Mouse (Mus musculus): Measurements from ENCODE around the gene Papolb.

The Papolb gene

DNA sequence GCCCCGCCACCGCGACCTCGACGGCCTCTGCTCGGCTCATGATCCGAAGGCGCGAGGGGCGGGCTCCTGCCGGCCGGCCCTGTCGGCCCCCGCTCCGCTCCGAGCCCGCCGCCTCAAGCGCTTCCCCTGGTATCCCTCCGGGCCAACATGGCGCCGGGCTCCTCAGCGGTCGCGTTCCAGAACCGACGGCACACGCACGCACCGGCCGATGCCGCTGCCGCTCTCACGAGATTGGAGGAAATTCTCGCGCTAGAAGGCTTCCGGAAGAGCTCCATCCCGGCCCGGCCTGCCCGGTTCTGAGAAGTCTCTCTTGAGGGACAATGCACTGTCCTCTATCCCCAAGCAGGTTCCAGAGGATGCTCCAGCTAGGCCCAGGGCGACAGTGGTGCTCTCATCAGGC, at the start of gene Papolb:
Papolb (minus strand) TSS at position 162 of the 400 bp plus-strand sequence.
- in situ Hi-C loops (cut with MboI, MseI), result no loop called here

DNA sequence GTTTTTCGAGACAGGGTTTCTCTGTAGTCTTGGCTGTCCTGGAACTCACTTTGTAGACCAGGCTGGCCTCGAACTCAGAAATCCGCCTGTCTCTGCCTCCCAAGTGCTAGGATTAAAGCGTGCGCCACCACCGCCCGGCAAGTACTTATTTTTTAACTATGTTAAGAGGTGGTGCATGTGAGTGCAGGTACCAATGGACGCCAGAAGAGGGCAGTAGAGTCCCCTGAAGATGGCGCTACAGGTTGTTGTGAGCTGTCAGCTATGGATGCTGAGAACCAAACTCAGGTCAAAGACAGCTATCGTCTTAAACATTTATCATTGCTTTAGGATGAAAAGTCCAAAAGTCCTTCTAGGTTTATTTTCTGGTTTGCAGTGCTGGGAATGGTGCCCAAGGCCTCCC, 48.3 kb upstream of the Papolb start:
- in situ Hi-C loops (cut with MboI, MseI), result loop anchor here in 1 of 2 experiments (5.0 kb wide), 1 partner anchor 139 kb away; no protein-coding TSS in a partner anchor

DNA sequence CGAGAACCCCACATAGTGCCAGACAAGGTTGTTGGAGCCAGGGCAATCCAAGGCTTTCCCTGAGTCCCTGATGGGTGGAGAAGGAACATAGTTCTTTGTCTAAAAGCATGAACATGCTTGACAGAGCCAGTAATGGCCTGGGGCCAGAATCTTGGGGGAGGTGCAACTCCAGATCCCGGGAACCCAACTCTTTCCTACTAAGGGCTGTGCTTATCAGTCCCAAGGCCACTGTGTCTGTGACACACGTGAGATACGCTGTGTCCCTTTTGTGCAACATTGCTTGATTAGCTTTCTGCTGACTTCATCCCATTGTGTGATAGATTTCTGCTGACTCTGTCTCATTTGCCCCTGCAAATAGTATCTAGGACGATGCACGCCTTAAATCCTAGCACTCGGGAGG, 47.0 kb upstream of the Papolb start:
- in situ Hi-C loops (cut with MboI, MseI), result loop anchor here in 1 of 2 experiments (5.0 kb wide), 1 partner anchor 140 kb away; no protein-coding TSS in a partner anchor

DNA sequence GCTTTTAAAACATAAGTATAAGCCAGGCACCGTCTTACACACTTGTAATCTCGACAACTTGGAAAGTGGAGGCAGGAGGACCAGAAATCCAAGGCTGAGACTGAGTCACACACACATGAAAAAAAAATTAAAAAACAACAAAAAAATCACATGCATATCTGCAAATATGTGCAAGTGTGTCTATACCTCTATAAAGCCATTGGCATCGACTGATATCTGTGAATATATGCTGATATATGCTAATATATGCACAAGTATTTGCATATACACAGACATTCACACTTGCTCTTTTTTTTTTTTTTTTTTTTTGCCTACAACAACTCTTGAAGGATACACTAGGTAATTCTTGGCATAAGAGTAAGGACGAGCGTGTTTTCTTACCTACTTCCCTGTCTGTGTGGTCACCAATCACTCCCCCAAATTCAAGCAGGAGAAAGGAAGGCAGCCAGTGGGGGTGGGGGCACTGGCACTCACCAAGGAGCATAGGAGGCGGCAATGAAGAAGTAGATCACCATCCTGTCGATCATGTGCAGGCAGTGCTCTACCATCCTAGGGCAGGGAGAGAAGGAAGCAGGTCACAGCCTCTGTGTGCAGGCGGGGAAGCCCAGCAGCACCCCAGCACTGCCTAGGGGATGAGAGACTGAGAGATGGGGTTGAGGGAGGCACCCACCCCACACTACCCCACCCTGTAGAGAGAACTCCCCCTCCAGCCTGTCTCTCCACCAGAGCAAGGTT, 44.6 kb upstream of the Papolb start:
- in situ Hi-C loops (cut with MboI, MseI), result loop anchor here in 1 of 2 experiments (5.0 kb wide), 1 partner anchor 143 kb away; no protein-coding TSS in a partner anchor

DNA sequence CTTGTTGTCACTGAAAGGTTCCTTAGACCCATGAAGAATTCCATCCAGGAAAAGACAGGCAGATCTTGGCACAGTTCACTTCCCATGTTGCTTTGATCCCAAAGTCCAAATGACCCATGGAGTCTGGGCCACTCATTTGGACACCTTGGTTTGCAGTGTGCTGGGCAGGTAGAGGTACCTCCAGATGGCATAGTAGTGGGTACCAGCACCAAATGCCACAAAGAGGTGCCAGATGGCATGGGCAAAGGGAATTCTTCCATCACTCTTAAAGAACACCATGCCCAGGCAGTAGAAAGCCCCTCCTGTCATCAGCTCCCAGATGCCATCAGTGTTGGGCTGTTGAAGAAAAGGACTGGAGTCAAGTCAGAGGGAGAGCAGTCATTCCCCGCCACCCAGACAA, 34.7 kb upstream of the Papolb start:
- in situ Hi-C loops (cut with MboI, MseI), result no loop called here

DNA sequence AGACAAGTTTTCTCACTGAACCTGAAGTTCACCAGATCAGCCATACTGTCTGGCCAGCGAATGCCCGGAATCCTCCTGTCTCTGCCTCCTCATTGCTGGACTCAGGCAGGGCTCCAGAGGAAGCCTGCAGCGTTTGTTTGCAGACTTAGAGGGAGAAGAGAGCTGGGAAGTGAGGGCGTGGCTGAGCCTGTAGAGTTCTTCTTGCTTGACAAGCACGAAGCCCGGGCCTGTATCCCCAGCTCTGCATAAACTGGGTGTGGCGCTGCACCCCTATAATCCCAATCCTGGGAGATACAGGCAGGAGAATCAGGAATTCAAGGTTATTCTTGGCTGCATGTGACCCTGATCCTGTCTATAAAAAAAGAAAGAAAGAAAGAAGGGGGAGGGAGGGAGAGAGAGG, 30.4 kb upstream of the Papolb start:
- in situ Hi-C loops (cut with MboI, MseI), result no loop called here

DNA sequence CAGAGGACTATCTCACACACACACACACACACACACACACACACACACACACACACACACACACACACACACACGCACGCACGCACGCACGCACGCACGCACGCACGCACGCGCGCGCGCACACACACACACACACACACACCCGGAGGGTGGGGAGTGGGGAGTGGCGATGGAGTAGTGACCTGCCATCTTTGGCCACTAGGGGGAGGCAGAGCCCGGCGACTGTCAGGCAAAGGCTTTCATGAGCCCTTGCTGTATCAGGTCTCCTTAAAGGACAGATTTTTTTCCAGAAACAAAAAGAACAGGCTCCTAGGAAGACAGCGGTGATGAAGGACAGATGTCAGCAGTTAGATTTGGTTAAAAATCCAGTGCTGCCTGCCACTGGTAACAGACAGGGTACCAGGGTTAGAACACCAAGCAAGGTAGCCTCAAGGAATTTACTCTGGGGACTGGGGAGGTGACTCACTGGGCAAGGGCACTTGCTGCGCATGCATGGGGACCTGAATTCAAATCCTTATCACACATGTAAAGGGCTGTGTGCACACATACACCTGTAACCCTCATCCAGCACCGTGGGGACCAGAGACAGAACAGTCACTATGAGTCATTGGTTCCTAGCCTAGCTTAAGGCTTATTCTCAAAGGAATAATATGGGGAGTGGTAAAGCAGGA, 27.7 kb upstream of the Papolb start:
- in situ Hi-C loops (cut with MboI, MseI), result loop anchor here in 1 of 2 experiments (10.0 kb wide), 1 partner anchor 157 kb away; no protein-coding TSS in a partner anchor

DNA sequence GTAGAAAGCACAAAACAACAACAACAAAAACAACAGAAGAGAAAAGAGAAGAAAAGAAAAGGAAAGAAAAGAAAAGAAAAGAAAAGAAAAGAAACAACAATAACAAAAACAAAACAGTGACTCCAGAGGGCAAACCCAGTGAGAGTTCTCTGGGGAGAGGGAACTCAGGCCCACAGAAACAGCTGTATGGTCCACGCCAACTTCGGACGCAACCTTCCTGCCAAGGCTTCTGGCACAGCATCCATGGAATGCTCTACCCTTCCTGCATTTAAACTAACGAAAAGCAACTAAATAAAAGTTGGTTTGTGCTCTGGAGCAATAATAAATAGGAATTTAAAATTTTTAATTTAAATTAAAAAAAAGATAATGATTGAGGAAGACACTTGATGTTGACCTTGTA, 26.8 kb upstream of the Papolb start:
- in situ Hi-C loops (cut with MboI, MseI), result loop anchor here in 1 of 2 experiments (10.0 kb wide), 1 partner anchor 158 kb away; no protein-coding TSS in a partner anchor

DNA sequence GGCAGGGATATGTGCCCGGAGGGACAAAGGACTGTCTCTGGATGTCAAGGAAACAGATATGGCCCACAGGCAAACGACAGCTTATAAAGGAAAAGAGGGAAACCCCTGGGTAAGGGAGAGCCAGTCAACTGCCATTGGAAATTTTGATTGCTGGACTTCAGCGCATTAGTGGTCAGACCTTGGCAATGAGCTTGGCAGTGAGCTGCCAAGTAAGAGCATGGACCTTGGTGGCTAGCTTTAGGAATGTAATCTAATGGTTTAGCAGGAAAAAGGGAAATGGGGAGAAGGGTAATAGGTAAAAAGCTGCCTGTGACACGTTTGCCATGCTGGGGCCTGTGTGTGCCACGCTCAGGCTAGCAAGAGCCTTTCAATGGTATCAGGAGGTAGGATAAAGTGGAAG, 26.0 kb upstream of the Papolb start:
- in situ Hi-C loops (cut with MboI, MseI), result loop anchor here in 1 of 2 experiments (10.0 kb wide), 1 partner anchor 159 kb away; no protein-coding TSS in a partner anchor

DNA sequence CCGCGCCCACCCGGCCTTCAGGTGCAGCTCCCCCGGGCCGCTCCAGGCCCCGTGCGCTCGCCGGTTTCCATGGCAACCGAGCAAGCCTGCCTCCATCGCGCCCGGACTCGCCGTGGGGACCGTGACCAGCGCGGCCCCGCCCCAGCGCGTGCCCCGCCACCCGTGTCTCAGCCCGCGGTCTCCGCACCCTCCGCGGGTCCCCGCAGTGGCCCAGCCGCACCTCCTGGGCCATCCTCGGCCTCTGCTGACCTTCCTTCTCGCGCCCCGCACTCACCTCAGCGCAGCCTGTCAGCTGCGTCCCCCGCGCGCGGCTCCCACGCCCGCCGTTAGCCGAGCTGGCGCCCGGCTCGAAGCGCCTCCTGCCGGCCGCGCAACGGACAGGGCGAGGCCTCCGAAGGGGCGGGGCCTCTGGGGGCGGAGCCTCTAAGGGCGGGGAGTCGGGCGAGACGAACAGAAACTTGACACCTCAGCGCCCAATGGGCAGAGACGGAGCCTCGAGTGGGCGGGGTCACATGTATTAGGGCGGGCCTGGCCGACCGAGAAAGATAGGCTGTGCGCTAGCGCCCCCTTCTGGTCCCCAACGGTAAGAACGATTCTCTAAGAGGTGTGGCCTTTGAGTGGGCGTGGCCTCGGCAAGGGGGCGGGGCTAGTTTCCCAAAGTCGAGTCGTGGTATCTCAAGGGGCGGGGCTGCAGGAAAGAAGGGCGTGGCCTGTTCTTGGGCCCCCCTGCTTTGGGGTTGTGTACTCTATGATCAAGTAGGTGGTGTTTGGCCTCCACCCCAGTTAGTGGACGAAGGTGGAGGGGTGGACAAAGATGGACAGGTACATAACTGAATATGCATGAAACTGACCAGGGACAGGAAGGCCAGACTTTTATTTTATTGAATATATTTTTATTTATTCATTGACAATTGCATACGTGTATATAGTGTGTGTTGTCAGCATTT, 21.1 kb upstream of the Papolb start, which contains the start of gene Radil:
Radil (minus strand) TSS at position 393 of the 947 bp plus-strand sequence.
- in situ Hi-C loops (cut with MboI, MseI), result loop anchor here in 1 of 2 experiments (5.0 to 10.0 kb wide), 2 partner anchors 69 to 164 kb away; no protein-coding TSS in a partner anchor

DNA sequence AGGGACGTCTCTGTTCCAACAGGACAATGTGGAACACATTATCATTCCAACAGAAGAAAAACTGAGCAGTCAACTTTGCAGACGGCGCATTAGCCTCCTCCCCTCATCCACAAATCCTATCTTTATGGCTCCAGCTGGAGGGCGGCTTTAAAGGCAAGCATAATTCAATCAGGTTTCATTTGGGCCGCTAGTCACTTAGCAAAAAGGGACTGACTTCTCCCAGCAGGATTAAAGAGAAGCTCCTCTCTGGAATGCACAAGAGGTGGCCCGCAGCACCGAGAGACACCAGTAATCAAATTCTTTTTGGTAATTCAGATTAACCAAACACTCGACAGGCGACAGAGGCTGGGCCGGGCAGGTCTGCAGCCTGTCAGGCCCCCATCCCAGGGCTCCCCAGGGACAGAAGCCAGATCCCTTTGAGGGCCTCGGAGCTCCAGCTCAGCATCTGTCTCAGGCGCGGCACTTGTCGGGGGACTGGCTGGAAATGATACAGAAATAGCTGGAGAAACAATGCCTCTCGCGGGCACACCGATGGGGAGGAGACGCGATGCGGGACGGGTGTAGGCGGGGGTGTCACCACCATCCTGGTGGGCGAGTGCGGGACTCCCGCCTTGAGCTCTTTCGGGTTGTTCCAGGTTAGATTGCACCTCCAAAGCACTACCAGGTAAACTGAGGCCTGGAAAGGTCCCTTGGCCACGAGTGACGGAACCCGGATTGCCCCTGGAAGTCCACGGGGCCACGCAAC, 20.3 kb upstream of the Papolb start:
- in situ Hi-C loops (cut with MboI, MseI), result loop anchor here in 1 of 2 experiments (5.0 to 10.0 kb wide), 2 partner anchors 68 to 165 kb away; no protein-coding TSS in a partner anchor

DNA sequence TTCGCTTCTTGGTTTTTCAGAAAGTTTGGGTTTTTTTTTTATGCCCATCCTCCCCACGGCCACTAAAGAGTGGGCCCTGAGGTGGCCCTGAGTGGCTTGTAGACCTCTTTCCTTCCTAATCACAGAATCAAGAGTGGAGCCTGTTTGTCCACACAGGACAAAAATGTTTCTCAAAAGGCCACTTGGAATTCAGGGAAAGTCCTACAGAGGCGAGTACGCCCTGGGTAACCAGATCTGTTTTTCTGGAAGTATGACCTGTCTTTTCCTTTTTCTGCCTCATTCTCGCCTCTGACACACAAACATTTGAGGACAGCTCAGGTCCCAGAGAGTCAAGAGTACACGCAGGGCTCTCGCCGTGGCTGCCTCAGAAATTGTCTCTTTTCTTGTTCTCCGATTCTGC, 19.6 kb upstream of the Papolb start:
- in situ Hi-C loops (cut with MboI, MseI), result no loop called here

DNA sequence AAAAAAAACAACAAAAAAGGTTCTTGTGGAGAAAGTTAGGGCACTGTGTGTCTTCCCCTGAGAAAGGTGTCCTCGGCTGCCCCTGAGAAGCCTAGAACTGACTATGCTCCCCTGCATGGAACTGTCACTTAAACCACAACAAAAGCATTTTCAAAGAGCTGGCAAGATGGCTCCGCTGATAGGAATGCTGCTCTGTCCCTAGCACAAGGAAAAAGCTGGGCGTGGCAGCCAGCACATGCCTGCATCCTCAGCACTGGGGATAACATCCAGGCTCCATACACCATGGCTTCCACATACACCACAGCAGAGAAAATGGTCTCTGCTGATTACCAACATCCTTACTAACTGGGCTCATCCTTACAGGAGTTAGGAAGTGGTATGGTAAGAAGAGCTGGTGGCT, 17.2 kb upstream of the Papolb start:
- in situ Hi-C loops (cut with MboI, MseI), result no loop called here

DNA sequence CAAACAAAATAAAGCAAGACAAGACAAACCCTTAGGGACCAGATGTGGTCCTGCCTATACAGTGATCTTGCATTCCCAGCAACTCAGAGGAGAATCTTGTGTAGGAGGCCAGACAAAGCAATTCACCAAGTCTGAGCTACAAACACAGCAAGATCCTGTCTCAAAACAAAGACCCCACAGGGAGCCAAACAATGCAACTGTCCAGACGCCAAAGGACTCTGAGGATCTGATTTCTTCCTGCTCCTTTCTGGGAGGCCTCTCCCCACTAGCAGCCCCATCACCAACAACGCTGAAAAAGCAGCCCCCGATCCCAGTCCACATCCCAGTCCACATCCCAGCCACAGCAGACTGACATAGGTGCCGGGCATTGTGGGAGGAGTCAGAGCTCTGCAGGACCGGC, 16.5 kb upstream of the Papolb start:
- in situ Hi-C loops (cut with MboI, MseI), result no loop called here

DNA sequence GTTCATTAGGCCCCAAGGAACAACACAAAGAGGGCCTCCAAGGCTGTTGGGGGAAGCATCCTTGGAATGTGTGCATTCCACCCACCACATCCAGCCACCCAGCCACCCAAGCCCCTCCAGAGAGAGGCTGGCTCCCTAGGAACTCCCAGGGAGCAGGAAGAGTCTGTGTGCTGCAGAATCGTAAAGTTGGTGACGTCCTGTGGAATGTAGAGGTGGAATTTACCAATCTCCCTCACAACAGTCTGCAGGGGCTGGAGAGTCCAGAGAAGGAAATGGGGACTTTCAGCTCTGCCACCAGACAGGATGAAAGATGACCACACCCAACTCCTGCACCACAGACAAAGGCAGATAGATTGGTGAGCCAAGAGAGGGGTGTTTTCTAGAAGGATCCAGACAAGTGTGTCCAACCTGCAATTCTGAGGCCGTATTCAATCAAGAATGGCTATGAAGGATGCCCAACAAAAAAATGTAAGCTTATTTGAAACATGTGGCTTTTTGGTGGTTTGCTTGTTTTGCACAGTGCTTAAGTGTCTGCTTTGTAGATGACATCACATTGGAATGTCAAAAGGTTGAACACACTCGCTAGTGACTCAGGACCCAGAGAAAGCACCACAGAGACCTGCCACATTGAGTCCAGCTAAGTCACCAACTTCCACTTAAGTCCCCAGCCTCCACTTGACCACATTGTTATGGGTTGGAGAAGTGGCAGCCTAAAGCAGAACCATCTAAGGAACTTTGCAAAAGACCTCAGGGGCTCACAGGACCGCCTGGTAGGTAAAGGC, 15.3 kb upstream of the Papolb start:
- in situ Hi-C loops (cut with MboI, MseI), result no loop called here

DNA sequence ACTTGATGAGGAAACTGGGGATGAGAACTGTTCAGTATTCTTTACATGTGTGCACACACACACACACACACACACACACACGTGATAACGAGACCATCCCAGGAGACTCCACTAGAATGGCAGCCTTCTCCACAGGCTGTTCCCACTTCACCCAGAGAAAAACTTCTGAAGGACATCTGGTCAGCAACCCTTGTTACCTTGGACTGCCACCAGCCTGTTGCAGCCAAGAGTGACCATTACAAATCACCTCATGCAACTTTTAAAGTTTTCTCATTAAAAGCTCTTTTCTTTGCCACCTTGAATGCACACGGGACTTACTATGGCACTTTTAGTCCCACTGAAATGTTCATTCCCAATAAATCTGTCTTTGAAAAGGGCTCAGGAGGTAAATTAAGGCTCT, 7.4 kb upstream of the Papolb start:
- in situ Hi-C loops (cut with MboI, MseI), result no loop called here

DNA sequence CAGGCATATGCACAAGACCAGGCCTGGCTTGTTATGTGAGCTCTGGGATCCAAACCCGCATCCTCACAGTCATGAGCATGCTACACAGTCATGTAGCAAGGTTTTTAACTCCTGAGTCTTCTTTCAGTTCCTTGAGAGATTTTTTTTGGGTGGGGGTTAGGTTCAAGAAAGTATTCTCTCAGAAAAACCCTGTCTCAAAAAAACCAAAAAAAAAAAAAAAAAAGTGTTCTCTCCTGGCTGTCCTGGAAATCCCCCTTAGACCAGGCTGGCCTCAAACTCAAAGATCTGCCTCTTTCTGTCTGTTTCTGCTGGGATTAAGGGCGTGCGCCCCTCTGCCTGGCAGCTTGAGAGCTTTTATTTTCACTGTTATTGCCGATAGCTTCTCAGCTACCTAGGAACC, 5.5 kb upstream of the Papolb start:
- in situ Hi-C loops (cut with MboI, MseI), result no loop called here

DNA sequence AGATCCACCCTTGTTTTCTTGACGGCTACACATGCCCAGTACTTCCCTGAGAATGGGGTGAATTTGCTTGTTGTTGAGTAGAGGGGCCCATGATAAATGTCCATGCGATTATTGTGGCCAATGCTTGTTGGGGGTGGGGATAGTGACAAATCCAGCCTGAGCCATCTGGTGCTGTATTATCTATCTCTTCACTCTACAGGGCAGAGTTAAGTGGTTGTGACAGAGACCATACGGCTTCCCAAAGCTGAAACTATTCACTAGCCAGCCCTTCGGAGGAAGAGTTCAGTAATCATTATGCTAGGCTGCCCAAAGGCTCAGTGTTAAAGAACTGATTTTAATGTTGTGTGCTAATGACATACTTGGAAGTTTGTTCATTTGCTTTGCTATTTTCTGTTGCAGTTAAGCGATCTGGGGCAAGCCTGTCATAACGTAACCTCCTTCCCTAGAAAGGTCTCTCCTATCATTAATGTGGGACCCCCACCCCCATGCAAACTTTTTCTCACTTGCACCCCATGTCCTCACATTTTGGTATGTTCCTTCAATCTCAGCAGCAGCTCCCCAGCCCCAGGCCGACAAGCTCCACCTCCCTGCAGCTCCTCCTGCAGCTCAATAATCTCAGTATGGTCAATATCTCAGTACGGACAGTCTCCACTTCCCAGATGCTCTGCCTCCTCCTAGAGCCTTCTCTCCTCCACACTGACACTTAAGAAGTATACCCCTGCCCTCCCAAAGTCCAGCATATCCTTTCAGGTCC, 5.0 kb downstream of the Papolb start:
- in situ Hi-C loops (cut with MboI, MseI), result no loop called here

Data from T-helper 17 cell (primary cell).